Mouse (Mus musculus) NIH3T3 (cell line): Measurements from ENCODE around the gene Arvcf.

ENCODE experiments used
- DNase-seq: peaks from one replicate; pipeline ENCODE4 v3.0.0-alpha.2; 2012; ENCODE audit warnings: low read depth

Gene Arvcf

DNA sequence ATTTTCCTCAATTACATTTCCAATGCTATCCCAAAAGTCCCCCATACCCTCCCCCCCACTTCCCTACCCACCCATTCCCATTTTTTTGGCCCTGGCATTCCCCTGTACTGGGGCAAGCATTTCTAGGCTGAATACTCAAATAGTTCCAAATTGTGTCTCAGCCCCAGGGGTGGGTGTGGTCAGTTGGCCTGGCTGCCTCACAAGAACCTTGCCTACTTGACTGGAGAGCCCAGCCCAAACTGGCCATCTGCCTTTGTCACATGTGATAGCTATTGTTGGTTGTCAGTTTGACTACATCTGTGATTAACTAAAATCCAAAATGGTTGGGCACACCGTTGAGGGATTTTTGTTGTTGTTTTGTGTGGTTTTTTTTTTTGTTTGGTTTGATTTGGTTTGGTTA lies 9.0 kb downstream of the Arvcf start:
- DNase-seq: peak; percentile 87

DNA sequence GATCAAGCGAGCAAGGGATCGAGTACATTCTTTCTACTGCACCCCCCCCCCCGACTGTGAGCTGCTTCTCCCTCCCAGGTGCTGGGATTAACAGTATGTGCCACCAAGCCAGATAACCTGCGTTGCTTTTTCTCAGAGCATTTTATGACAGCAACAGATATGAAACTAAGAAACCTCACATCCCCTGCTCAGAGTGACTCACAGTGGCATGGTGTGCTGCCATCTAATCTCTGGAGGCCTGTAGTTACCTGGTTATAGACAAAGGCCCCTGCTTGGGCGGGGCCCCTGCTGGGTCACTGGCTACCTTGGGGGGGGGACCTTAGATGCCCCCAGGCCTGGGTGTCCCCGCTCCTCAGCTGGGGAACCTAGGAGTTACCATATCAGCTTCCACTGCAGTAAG lies 10.0 kb downstream of the Arvcf start:
- DNase-seq: no peak

DNA sequence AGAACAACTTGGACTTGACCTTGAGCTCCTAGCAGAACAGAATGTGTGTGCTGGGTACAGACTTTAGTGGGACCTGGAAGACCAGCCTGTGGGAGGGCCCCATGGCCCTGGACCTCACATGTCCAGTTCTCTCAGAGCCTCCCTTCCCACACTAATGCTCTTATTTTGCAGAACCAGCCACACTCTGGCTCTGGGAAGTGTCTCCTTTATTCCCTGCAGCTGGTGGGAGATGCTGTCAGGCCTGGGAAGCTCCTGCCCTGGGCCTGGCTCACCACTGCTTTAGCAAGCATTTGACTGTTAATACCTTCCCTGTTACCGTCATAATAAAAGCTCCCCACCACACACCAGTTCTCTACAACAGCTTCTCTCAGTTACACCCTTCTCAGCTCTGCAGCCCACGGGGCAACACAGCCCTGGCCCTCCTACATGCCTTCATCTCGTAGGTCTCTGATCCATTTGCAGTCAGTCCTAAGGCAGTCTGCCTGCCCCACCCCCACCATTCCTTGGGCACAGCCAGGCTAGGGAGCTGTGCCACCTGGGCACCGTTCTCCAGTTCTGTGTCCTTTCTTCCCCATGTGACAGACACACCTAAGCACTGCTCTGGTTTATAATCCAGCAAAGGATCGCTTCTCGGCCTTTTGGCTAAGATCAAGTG lies 12.3 kb downstream of the Arvcf start:
- DNase-seq: no peak

DNA sequence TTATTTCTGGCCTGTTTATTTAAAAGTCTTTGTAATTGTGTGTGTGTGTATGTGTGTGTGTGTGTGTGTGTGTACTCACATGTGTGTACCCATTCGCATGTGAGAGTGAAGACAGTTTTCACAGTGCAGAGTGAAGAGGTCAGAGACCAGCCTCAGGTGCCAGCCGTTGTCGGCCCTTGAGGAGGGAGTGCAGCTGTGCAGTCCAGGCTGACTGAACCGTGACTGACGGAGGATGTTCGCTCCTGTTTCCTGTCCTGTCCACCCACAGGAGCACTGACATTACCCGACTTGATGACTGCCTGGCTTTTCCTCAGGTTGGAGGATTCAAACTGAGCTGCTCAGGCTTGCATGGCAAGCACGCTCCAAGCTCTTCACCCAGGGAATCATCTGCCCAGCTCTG lies 15.0 kb downstream of the Arvcf start:
- no peak for DNase-seq

DNA sequence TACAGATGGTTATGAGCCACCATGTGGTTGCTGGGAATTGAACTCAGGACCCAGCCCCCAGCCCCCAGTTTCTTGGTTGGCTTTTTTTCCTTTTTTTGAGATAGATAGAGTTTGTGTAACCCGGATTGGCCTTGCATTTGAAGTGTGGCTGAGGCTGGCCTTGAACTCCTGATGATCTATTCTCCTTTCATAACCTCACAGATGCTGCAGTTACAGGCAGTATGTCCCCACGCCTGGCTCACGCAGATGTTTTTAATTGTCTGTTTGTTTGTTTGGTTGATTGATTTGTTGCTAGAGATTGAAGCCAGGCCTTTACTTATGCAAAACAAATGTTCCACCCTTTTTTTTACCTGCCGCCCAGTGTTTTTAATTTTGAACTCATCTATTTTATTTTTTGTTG lies 18.9 kb downstream of the Arvcf start:
- DNase-seq: no peak

DNA sequence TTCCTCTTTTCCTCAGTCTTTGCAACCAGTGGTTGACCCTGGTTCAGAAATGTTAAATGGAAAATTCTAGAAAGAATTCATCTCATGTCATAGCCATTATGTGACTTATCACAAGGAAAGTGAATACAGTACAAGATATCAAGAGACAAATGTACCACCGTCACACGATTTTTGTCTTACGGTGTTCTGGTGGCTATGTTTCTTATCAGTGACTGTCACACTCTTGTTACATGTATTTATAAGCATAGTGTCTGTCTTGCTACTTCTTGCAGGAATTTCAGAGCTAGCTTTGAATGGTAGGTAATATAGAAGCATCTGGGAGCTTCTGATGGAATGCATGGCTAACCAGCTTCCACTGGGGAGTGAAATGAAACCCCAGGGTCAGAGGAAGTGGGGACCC lies 22.2 kb downstream of the Arvcf start:
- DNase-seq: no peak

DNA sequence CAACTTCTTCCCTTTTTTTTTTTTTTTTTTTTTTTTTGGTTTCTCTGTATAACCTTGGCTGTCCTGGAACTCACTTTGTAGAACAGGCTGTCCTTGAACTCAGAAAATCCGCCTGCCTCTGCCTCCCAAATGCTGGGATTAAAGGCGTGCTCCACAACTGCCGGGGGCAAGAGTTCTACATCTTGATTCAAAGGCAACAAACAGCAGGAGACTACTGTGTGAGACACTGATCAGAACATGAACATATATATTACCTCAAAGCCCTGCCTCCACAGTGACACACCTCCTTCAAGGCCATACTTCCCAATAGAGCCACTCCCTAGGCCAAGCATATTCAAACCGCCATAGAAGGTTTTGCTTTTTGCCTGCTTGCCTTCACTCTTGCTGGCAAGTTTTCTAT lies 25.6 kb downstream of the Arvcf start:
- no peak for DNase-seq

DNA sequence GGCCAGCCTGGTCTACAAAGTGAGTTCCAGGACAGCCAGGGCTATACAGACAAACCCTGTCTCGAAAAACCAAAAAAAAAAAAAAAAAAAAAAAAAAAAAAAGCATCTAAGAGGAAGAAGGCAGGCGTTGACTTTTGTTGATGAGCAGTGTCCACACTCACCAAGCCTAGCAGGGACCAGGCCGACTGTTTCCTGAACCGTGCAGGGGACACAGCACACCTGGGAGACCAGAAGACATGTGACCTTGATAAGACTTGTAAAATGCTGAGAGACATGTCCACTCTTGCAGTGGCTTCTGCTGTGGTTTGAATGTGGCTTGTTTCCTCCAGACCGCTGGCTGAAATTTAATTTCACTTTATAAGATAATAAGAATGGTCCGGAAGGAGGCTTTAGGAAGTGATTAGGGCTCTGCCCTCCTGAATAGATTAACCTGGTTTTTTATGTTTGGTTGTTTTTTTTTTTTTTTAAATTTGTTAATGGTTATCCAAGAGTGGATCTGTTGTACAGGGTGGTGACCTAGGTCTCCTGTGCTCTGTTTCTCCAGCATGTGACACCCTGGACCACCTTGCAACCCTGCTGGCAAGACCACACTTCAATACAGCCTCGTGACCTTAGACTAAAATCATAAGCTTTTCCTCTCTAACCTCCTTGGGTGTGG lies 28.4 kb downstream of the Arvcf start:
- no peak for DNase-seq

DNA sequence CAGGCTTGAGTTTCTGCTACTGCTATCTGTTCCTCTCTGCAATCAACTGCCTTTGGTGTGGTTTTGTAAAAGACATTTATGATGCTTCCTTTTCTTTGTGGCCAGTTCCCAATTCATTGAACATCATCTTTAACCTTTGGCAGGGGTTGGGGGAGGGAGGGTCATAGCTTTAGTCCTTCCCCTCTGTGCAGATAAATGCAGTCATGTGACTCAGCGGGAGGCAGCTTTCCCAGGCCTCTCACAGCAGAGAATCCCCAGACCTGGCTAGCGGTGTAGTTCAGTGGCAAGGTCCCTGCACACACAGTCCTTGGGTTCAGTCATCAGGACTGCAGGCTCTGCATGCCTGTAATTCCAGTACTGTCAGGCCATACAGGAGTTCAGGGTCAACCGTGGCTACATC lies 29.2 kb downstream of the Arvcf start:
- DNase-seq: no peak

DNA sequence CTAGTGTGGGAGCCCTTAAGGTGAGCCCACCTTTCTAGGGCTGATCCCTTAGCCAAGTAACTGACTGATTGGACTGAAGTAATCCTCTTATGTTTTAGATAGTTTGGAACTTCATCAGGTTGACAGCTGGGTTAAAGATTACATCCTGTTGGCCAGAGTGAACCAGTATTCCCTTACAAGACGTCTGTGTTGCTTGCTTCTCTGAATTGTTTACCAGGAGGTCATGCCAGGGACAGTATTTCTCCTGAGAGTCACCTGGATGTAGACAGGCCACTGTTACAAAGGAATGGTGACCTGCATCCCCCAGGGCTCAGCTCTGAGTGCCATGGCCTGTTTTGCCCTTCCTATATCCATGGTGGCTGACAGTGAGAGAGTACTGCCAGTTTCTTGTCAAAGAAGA lies 30.5 kb downstream of the Arvcf start:
- no peak for DNase-seq

DNA sequence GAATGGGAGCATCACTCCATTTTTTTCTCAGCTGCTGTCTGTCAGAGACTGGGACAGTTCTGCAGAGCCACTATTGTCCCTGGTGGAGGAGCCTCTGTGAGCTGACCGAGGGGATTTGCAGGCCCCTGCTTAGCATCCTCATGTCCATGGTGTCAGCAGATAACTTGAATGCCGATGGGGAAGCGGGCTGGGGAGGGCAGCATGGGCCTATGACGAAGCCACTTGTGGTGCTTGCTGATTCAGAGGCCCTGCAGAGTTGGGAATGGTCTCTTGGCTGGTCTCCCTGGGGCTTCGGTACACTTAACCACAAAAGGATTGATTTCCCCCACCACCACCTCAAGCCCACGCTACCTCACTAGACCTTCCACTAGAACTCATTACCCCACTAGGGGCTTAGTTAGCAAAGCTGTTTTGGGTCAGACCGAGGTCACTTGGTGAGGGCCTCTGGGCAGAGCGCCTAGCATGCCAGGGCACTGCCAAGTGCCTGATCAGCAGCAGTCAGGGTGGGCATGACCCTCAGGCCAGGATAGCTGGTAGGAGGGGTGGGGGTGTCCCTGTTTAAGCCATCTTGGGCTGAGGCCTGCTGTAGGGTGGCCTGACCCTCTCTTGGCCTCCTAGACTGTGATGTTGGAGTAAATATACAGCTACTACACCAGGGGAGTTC lies 31.5 kb downstream of the Arvcf start:
- no peak for DNase-seq

DNA sequence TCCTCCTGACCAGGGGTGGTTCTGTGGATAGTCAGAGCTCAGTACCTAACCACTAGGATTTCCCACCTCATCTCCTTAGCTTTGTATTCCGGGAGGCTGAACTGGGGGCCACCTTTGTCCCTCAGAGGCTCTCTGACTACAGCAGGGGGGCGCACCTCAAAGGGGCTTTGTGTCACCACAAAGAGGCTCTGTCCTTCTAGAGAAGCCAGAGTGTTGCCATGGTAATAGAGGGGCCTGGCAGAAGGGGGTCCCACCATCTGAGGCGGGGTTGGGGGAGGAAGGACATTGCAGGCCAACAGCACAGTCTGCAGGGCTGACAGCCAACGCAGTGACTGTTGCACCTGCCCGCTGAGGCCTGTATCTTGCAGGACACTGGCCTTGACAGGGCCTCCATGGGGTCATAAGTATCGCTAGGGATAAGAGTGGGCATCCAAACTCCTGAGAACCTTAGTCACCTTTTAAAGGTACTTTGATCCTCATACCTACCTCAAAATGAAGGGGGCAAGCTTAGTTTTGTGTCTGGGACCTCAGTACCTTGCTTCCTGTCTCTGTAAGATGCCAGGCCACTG lies 32.6 kb downstream of the Arvcf start:
- DNase-seq: no peak

DNA sequence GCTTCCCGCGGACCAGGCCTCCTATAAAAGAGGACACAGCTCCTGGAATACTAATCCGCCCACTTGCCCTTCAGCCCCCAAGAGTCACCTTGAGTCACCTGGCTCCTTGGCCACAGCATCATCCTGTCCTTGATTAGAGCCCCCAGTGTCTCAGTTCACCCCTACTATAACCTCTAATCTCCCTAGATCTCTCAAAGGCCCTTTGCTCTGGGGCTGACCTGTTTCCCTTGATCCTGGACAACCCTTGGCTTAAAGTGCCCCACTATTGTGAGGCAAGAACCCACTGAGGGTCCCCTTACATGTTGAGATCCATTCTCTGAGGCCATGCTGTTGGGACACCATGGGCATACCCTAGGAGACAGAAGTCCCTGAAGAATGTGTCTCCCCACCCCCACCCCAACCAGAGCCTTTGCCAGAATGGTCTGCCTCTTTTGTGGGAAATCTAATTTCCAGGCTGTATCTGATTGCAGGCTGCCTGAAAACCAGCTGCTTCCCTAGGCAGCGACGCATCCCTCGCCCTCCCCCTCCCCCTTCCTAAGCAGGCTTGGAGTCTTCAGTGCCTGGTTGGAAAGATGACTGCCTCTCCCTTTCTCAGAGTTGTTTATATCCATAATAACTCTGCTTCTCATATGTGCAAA lies 33.8 kb downstream of the Arvcf start:
- no peak for DNase-seq

DNA sequence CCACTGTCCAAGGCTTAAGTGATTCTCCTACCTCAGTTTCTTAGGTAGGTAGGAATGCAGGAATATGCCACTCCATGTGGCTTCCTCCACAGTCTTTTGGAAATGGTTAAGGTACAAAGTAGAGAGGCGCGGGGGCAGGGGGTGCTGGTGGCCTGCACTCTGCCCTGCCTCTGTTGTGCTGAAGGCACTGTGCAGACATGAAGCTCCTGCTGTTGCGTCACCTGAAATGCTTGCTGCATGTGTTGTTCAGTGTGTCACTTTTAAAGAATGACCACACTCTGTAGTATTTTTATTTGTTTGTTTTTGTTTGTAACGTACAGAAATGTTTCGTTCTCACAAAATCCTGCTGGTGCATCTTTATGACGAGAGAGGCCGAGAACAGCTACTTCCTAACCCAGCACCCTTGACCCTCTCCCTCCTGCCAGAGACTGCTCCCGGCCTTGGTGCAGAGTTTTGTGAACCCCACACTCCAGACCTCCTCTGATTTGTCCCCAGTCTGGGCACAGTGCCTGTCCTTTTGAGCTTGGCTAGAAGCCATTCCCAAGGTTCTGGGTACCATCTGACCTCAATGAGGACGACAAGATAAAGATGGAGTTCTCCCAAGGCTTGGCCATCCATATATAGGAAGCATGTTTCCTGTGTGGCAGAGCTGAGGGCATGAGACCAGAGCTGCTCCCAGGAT lies 35.2 kb downstream of the Arvcf start:
- peak; percentile 42 for DNase-seq

DNA sequence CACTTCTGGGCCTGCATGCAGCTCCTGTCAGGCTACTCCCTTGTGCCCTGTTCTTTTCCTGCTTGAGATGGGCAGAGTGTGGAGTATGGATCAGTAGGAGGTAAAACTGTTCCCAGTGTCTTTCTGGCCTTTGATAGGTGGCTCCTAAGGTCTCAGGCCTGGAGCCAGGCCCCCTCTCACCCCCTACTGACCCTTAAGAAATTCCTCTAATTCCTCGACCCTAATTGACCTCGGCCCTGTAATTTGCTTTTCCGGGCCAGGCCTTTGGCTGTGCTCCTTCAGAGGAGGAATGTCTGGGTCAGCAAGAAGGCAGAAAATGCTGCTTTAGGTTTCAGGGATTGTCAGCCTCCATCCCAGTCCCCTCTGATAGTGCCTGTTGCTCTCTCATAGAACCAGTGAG lies 35.8 kb downstream of the Arvcf start:
- DNase-seq: no peak

DNA sequence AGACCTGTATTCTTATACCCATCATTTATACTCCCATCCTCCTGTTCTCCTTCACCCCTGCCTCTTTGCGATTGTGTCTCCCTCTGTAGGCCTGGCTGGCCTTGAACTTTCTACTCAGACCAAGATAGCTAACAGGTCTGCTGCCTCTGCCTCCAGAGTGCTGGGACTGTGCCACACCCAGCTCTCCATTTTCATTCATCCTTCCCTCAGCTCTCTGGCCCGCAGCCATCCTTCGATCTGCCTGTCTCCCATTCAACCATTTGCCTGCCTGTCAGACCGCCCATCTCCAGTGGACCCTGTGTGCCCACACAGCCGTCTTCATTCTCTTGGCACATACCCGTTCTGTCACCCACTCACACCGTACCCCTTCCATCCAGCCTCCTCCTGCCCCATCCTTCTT lies 36.2 kb downstream of the Arvcf start:
- DNase-seq: peak; percentile 42

DNA sequence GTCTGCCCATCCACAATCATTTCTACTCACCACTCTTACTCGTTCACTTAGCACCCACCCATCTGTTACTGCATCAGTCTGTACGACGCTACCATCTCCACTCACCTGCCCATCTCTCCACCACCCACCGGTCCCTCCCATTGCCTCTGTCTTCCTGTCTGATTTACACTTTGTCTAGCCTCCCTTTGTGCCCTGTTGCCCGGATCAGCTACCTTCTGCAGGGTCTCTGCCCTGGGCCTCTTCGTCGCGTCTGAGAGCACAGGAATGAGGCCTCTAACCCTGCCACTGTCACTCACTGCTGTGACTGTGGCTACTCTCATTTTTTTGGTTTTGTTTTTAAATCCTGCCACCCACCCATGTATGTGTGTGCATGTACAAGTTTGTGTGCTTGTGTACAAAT lies 36.7 kb downstream of the Arvcf start:
- DNase-seq: no peak

DNA sequence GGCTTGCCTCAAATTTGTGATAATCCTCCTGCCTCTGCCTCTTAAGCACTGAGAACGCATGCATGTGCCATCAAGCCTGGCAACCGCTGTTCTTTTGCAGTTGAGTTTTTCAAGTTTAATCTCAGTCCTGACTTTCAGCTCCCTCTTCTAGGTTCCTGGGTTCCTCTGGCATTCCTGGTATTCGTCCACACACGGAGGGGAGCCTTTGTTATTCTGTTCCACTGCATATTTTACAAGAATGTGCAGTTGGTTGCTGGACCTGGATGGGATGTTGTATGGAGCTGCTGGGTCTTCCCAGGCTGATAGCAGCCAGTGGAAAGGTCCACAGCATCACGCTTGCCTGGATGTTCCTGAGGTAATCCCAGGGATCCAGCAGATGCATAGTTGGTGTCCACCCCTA lies 37.4 kb downstream of the Arvcf start:
- DNase-seq: no peak

DNA sequence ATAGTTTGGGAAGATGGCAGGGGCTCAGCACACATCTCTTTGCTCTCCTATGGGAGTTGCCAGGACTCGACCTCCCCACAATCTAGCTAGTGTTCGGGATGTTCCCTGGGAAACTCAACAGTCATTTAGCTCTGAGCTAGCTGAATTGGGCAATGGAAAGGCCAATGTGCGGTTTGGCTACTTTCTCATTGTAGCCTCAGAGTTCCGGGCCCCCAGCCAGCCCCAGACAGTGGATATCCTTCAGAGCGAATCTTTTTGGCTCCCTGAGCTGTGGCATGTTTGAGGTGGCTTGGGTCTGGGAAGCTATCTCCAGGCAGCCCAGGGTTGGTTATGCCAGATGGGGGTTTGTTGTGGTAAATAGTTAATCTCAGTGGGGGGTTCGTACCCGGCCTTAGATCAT lies 38.5 kb downstream of the Arvcf start:
- peak; percentile 93 for DNase-seq

DNA sequence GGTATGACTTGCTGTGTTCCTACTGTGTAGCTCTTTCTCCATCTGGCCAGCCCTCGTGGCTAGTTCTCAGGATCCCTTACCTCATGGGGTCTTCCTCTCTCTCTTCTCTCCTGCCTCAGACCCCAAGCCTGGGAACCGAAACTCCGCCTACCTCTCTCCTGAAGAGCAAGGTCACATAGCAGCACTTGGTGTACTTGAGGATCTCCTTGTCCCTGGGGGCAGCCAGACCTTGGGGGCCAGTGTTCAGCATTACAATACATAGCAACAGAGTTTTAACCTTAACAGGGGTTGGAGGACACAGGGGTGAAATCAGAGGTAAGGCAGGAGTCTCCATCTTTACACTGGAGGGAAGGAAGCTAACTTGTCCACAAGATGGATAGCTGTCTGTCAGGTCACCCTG lies 39.0 kb downstream of the Arvcf start:
- no peak for DNase-seq

DNA sequence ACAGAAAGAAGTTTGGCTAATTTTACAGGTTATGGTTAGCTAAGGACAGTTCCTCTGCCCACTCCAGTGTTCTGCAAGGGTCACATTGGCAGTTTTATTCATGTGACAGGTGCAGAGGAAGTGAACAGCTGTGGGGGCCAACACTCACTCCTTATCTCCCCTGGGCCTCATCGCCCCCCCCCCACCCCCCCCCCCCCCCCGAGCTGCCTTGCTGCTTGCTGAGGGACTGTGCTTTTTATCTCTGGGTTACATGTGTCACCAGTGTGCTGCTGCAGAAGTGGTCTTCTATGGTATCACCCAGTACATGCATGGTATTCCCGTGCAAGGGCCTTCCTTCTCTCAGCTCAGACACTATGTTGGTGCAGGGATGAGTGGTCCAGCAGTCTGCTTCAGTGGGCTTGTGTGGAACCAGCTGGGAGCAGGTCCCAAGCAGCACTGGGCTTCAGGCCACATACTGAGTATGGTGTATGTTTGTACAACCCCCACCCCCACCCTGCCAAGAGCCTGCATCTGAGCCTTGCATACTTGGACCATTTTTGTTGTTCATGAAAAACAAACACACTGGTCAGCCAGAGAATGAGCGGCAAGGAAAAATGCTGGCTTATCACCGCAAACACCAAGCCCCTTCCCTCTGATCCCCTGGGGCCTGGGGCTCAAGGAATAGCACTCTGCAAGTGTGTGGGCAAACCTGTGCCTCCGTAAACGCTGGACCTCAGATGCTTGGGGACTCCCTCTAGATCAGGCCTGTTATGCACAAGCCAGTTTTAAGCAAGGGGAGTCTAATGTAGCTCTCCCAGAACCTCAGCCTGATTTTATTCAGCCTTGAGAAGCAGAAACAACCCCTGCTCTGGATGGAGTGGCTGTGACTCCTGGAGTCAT lies 40.0 kb downstream of the Arvcf start:
- peak; percentile 68 for DNase-seq
